Mouse (Mus musculus) 416B (cell line): ENCODE measurements at regions not wholly inside any gene's neighbourhood (a gene's known extent, or its start where the extent isn't known, plus 50 kb on each side); places are given as distances from the start of the nearest gene placed in this dataset.
"Not testable (repeated sequence)": the region's sequence is repeated elsewhere in the genome, so short reads cannot be mapped to it uniquely, and the experiment has no call there.

Experiments used
- DNase-seq: peaks from one replicate; pipeline ENCODE4 v3.0.0; 2011; ENCODE audit warnings: low read depth

GRCm38 (mm10) chr12:93812963-93813733 is 1878.9 kb upstream of the Flrt2 start:
- no peak for DNase-seq

DNA sequence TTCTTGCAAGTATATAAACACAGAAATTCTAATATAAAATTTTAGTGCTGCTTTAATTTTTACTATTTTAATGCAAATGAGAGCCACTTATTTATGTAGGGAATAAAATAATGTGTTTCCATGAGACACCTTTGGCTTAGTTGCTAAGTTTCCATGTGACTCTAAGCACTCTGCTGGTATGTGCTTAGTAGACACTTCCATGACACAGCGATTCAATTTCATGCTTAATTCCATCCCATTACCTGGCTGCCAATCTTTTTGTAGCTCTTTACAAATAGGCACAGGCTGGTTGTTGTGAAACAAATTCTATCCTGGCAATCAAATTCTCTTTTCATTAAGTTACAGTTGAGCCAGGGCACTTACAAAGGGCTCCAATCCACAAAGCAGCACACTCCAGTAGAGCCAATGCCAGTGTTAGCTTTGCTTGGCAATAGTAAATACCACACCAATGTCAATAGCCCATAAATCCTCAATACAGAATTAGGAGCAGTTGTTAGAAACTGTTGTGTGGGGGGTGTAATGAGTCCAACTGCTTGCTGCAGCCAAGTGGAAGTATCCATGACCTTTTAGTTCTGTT is 1841.0 kb upstream of the Flrt2 start:
- no peak for DNase-seq

DNA sequence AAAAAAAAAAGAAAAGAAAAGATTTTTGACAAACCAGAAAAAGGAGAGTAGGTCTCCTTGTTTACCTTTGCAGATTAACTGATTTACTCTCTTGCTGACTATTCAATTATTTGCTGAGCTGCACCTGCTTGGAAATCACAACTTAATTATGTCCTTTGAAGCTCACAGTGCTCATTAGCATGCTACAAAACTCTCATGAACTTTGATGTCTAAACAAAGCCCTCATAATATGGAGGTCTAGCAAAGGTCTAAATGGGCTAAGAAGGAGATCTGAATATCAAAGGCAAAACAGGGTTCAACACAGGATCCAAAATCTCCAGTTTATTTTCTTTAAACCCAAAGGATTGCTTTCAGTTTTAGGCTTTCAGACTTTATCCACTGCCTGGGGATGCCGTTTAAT is 1840.4 kb upstream of the Flrt2 start:
- no peak for DNase-seq

DNA sequence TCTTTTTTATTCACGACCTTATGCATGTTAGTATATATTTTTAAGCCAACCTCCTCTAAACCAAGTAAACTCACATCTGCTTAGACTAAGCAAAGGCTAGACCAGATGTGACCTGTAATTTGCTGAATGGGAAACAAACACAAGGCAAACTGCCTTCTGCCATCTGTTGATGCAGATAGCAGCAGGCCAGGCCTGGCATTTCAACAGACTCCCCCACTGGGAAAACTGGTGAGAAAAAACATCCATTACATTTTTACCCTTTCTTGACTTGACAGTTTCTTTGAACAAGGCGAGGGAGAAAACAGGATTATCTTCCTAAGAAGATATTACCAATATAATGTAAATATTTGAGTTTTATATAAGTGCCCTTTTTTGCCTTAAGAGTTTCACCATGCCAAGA is 1806.1 kb upstream of the Flrt2 start:
- DNase-seq: no peak

- DNase-seq: no peak
These were observed 1801.9 kb upstream of the Flrt2 start for GRCm38 (mm10) chr12:93890109-93890508.

- not testable (repeated sequence) for DNase-seq
These were observed 1763.3 kb upstream of the Flrt2 start for GRCm38 (mm10) chr12:93928541-93929238.

GRCm38 (mm10) chr12:93929239-93929563 is 1762.8 kb upstream of the Flrt2 start:
- not testable (repeated sequence) for DNase-seq

- DNase-seq: not testable (repeated sequence)
These were observed 1761.8 kb upstream of the Flrt2 start for GRCm38 (mm10) chr12:93930242-93930641.

DNA sequence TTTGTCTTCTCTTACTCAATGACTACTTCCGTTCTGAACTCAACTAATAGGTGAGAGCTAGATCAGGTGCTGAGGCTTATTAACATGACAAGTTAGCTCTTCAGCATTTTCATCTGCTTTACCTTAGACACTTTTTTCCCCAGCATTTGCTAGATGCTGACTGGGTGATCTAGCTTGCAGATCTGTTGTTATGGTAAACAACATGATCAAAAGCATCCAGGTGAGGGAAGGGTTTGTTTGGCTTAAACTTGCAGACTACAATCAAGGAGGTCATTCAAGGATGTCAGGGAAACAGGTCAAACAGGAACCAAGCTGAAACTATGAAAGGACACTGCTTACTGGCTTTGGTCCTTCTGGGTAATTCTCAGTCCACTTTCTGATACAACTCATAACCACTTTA is 1731.2 kb upstream of the Flrt2 start:
- no peak for DNase-seq

GRCm38 (mm10) chr12:93981307-93981706 is 1710.7 kb upstream of the Flrt2 start:
- DNase-seq: no peak

DNA sequence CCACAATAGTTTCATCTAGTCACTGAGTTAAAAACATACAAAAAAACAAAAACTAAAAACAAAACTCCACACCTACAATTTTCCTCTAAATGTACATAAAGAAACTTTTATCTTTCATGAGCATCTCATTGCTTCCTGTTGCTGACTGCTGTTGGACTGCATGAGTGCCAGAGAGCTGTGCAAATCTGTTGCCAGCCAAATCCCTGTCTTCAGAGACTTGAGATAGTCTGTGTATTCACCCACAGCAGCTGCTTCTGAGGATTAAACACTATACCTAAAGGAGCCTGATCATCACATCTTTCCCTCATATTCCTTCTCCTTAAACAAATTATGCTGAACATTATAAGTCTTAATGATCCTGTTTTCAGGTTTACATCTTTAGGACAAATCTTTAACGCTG is 1700.5 kb upstream of the Flrt2 start:
- no peak for DNase-seq

DNA sequence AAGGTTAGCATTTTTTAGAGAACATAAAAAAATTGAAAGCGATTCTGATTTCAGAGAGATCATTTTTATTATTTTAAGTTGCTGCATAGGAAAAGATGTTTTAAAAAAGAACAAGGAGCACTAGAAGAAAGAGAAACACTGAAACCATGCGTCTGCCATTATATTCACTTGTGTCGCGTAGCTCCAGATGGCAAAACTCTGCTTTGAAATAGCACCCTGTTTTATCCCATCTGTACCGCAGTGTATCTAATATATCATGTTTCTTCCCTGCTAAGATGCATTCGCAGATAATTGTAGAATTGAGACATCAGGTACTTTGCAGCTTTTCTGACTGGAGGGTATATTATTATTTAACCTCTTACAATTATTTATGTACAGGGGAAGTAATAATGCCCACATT is 1698.2 kb upstream of the Flrt2 start:
- DNase-seq: no peak

DNA sequence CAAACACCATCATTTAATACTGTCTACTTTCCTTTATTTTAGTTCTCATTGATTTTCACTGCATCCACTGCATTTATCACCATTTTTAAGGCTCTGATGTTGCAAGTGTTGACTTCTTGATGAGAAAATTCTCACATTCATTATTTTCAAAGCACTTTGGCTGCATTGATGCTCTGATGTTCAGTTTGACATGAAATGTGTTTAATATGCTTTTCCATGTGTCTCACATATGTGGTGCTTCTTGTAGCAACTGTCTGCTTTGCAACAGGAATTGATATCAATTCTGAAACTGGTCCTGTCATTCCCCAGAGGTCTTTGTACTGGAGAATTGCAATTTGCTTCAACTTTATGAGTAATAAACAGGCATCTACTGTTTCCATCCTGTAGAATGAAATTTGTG is 1676.1 kb upstream of the Flrt2 start:
- DNase-seq: no peak

GRCm38 (mm10) chr12:94031364-94031763 is 1660.7 kb upstream of the Flrt2 start:
- no peak for DNase-seq

DNA sequence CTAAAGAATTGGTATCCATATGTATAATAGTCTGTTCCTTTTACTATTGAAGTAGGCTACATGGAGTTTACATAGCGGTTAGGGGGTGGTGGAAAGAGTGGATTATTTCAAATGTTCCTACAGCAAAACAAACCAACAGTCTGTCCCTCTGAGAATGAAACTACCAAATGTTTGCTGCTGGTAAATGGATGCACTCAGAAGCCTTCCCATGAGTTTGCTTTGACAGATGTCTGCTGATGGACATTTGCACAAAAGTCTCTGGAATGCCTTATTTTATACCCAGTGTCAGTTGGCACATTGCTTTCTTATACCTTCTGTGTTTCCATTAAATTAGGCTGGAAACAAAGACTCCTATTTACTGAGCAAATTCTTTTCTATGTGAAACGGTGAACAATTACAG is 1644.1 kb upstream of the Flrt2 start:
- DNase-seq: no peak

DNA sequence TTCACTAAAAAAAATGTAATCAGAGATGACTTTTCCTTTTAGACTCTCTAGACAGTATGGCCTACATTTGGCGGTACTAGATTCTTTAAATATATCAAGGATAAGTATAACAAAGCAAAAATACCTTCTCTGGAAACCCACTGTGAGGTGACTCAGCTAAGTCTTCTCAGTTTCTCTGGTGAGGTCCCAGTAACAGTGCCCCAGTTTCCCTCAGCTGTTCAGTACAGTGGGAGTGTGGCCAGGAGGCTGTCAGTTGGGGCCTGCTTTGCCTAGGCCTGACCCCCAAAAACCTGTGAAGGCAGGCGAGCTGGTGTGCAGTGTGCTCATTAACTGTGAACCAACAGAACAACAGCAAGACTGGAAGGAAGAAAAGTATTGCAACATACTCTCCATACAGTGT is 1634.3 kb upstream of the Flrt2 start:
- DNase-seq: no peak

GRCm38 (mm10) chr12:94059641-94060040 is 1632.4 kb upstream of the Flrt2 start:
- peak; percentile 13 for DNase-seq

- no peak for DNase-seq
These were observed 1631.7 kb upstream of the Flrt2 start for GRCm38 (mm10) chr12:94060336-94060735.

GRCm38 (mm10) chr12:94066444-94067152 is 1625.4 kb upstream of the Flrt2 start:
- DNase-seq: no peak

DNA sequence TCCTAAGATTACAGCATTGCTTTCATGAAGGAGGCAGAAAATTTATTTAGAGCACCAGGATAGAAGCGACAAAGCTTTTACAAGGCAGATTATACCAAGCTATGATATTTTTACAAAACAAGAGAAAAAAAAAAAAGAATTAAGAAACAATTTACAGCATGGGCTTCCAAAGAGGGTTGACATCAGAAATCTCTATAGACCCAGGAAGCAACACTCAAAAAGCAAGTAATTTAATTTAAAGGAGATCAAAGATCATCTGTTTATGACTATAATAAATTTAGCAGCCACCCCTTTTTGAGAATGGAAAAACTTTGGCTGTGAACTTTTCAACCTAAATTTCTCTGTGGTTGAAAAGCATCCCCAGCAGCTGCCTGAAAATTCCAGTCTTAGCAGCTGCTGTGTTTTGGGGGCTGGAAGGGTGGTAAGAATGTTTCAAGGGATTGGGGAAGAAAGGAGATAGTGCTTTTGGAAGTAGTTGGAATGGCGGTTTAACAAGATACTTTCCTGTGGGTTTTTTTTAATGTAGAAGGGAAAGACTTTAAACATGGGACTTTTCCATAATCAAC is 1621.0 kb upstream of the Flrt2 start:
- no peak for DNase-seq

DNA sequence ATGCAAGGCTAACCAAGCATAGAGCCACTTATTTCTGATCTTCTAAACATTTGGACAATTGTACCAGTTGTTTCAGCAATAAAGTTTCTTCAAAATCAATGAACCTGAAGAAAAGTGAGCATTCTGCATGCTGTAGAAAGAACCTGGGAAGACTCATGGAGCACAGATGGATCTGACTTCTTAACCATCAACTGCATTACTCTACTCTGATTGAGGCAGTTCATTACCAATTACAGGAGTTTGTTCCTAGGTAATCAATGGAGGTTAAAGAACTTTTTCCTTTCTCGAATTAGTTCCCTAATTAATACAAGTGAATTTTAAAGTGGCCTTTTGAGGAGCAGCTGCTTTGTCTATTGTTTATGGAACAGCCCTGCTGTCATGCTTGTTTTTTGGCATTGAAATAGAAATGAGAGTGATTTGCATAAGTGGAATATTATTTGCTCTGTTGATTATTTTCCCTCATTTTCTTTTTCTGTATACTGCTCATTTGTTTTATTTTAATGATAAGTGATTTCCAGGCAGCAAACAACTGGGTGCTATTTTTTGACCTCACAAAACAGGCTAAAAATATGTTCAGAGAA is 1586.4 kb upstream of the Flrt2 start:
- no peak for DNase-seq

DNA sequence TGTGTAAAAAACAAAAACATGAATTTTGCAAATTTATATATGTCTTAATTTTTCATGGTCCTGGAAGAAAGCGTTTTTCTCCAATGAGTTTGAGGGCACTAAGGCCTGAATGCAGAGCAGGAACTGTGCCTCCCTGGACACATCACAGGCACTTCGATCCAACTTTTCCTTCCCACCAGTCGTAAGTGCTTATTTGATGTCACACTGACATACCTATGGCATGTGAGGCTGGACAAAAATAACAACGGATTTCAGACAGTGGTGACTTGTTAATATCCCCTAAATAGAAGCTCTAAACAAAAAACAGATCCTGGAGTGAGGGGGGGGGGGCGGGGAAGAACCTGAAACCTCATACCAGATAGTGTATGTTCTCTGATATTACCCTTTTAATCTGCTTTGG is 1541.9 kb upstream of the Flrt2 start:
- DNase-seq: no peak
